Mouse (Mus musculus): ENCODE data around the gene Pakap.

Pakap gene

DNA sequence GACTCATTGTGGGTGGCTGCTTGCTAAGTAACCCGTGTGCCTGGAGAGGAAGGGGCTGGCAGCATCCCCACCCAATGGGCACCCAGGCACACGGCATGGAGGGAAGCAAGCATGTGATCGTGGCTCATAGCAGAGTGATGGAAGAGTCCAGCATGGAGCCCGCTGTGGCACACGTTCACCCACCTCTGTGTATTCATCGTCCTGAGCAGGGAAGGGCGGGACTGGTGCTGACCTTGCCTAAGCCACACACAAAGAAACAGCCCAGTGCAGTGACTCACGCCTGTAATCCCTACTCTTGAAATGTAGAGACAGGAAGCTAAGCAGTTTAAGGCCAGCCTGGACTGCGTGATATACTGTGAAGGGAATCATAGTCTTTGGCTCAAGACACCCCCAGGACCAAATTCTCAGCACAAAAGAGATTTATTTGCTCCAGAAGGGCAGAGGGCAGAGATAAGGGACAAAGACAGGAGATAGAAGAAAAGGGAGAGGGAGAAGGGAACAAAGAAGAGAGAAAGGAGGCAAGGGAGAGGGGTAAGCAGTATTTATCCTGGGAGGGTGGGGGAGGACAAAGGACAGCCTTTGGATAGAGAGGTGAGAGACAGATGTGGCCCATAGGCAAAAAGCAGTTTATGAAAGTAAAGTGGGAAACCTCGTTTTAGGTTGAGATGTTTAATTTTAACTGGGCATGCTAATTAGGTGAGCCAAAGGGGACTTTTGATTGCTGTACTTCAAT, 230.5 kb downstream of the Pakap start:
- no peak for DNase-seq (ENCODE audit: low spot score in 2 of 2)

DNA sequence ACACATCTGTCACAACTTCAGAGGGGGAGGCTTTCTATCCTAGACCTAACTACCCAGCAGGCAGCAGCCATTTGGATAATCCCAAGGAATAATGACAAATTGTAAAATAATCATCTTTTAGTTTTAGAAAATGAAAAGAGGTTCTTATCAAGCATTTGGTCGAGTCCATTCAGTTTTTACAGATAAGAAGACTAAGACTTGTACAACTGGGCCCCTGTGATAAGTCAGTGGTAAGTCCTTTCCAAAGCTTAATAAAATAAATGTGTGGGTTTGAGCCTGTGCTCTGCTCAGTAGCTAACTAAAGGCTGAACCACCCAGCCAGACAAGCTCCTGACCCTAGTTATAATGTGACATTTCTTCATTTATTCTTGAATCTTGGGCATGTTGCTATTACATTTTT, 231.3 kb downstream of the Pakap start:
- DNase-seq (ENCODE audit: low spot score in 2 of 2): no peak

DNA sequence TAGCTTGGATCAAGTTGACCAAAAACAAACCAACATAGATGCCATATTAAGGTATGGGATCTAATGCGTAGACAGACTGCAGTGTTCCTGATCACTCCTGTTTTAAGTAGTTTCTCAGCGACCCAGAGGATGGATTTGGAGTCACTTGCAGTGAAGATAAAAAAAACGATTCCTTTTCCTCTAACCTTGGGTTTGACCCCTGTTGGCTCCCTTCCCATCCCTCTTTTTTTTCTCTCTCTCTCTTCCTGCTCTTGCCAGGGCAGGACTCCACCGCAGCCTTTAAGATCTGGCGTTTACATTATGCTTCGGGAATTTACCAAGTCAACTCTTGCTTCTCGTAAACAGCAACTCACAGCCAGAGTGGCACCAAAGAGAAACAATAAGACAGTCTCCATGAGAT, 233.3 kb downstream of the Pakap start:
- DNase-seq (ENCODE audit: low spot score in 2 of 2): no peak

DNA sequence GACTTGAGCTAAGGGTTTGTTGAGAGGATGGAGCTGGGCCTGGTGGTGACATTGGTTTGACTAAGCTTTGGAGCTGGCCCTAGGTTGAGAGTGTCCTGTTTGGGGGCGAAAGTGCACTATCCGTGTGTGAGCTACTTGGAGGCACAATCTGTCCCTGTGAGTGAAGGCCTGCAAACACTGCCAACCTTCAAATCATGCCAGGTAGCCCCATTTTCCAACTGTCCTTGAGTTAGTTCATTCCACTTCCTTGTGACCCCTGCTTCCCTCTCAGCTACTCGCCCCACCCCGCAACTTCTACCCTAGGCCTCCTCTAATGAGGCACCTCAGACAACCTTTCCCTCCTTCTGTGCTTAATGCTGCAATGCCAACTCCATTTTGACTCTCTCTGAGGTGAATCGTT, 234.0 kb downstream of the Pakap start:
- DNase-seq (ENCODE audit: low spot score in 2 of 2): no peak

DNA sequence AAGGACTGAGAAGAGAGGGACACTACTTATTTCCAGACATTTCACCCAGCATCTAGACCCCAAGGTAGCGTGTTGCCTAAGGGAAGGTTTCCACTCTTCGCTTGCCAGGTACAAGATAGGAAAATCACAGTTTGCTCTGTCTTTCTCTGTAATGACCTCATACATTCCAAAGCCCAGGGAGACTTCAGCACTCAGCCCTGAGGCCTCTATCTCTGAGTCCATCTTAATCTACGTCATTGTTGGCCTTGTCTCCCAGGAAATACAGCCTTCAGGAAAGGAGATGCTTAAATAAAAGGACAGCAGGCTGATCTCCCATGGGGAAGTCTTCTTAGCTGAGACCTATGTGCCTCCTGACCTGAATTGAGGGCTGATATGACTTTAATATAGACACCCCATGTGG, 234.4 kb downstream of the Pakap start:
- no peak for DNase-seq (ENCODE audit: low spot score in 2 of 2)

DNA sequence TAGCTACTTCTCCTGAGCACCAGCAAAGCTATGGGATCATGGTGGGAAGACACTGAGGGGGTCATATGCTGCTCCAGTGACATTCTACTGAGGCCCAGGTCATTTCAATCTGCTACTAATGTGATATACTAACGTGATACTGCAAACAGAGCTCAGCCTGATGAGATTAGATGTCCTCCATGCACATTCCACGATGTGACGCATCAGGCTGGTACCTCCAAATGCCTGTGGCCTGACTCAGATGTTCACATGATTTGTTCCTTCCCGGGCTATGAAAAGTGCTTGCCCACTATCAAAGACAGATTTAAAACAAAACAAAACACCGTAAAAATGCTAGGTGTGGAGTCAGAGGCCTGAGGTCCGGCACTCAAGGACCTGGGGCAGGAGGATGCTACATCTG, 236.9 kb downstream of the Pakap start:
- DNase-seq (ENCODE audit: low spot score in 2 of 2): no peak

DNA sequence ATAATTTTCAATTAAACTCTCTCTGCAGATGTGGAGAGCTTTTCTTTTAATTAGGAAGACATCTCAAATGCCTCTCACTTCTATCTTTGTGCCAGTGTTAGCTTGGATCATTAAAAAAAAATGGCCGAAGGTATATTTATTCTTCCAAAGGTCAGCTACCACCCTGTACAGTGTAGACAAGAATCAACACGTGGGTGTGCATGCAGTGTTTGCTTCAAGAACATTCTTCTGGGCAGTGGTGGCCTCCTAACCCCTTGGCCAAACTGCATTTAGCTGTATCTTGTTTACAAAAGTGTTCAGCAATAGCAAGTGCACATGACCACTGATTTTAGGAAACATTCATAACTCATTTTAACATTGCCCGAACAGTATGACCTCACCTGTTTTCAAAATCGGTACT, 241.5 kb downstream of the Pakap start:
- no peak for DNase-seq (ENCODE audit: low spot score in 2 of 2)

DNA sequence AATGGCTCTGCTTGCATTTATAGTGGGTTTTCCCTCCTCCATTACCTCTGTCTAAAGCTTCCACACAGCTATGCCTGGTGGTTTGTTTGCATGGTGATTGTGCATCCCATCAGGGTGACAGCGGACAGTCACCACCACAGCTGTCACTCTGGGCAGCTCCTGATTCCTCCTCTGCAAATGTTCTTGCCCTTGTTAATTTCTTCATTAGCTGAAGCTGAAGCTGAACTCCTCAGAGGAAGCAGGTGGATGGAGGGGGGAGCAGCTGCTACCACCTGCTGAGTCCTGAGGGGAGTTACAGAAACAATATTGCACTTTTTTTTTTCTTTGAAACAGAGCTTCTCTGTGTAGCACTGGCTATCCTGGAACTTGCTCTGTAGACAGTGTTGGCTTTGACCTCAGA, 244.1 kb downstream of the Pakap start:
- DNase-seq (ENCODE audit: low spot score in 2 of 2): no peak

DNA sequence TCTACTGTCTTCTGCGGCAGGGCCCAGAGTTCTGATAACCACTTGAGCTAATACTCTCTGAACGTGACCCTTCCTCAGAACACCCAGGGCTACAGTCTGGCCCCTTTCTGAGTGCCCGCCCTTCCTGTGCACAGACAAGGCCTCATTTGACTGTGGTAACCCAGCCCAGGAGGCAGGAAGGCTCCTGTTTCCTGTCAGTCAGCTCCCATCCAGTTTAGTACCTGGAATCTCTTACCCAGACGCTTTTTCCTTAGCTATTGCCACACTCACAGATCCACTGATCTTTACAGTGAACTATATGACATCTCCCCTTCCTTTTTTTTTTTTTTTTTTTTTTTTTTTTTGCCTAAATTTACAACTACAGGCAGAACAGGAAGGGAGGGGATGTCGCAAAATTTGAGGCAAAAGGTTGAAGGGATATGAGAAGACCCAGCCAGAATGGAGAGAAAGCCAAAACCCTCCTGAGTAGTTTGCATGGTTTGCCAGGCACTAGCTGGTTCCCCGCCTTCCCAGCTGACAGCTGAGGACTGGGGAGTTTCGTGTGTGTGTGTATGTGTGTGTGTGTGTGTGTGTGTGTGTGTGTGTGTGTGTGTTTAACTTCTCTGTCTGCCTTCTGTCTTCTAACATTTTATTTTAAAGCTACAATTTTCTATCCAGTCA, 245.1 kb downstream of the Pakap start:
- DNase-seq (ENCODE audit: low spot score in 2 of 2): no peak

DNA sequence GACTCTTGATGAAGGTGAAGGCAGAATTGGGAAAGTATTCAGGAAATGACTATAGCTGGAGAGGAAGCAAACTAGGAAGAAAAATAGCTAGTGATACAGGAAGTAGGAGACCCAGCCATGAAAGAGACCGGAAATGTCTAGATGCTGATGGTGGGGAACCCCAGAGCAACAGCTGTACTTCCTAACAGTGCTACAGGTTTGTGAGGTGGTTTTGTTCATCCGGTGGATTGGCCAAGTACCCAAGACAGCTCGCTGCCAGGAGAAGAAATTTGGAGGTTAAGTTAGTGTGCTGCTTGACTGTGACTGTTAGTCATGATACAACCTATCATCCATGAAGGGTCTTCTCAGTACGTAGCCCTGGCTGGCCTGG, 245.6 kb downstream of the Pakap start:
- no peak for DNase-seq (ENCODE audit: low spot score in 2 of 2)

DNA sequence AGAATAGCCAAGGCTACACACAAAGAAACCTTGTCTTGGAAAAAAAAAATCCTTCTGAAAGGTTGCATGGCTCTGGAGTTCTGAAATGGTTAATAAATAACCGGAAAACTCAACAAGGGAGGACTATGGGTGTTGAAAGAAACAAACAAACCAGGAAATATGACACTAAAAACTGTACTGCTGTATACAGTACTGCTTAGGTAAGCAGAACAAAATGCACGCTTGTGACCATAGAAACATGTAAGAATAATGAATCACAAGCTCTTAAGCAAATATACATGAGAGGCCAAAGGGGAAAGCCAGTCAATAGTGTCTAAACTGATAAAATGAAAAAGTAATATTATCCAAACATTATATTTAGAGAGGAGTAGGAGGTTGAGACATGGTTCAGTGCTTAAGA, 247.4 kb downstream of the Pakap start:
- DNase-seq (ENCODE audit: low spot score in 2 of 2): no peak

DNA sequence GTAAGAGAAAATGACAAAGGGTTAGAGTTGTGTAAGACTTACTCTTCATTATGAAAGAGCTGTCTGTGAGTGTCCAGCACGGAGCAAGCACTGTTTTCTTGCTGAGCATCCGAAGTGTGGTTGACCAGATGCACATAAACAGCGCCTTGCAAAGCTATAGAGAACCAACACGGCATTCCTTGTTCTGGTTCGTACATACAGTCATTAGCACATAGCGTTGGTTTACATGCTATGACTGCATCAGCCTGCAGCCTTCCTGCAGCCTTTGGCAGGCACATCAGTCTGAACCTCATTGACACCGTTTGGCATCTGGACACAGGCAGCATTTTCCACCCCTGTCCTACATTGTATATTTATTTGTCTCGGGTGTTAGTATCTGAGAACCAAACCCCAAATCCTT, 248.2 kb downstream of the Pakap start:
- no peak for DNase-seq (ENCODE audit: low spot score in 2 of 2)

DNA sequence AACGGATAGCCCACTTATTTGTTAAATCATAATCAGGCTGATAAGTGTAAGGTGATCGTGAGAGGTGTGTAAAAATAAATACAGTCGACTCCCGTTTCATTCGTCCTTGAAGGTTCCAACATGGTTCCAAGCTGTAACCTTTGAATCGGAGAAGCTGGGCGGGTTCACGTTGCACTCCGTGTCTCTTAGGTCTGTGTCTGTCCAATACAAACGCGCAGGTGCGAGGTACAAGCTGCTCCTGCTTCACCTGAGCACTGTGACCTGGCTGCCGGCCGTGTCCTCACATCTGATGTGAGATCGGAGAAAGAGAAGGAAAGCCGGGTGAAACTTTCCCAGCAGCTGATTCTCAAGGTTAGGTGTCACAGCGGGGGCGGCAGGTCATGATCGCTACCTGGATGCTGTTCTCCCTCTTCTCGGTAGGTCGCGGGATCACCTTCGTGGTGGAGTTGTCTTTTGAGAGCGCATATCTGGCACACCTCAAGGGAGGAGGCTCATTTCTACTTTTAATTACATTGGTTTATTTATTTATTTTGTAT, 252.9 kb downstream of the Pakap start:
- no peak for DNase-seq (ENCODE audit: low spot score in 2 of 2)

DNA sequence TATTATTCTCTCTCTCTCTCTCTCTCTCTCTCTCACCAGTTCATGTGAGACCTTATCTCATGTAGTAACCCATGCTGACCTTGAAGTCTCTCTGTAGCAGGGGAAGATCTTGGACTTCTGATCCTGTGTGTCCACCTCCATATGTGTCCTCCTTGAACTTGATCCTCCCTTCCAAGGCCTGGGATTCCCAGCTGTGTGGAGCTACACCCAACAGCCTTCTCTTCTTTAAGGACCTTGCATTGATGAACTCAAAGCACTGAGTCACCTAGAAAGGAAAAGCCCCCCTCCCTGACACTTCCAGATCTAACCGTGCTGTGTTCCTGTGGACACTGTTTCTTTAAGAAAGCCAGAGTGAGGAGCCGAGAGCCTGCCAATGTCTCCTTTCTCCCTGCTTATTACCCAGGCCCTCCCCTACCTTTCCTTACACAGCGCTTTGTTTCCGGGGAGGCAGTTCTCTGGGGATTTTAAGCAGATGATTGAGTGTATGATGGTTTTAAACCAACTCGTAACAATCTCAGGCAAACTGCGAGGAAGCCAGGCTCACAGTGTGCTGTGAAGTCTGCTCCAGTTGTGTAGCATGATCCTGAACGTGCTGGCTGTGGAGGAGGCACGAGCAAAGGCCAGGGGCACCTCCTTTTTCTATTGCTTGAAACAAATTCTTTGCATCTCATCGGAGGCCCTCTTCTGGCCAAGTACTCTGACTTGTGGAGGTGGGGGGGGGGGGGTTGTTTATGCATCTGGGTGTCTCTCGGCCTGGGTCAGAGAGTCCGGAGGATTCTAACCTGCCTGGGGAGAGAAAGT, 253.8 kb downstream of the Pakap start:
- DNase-seq (ENCODE audit: low spot score in 2 of 2): no peak

DNA sequence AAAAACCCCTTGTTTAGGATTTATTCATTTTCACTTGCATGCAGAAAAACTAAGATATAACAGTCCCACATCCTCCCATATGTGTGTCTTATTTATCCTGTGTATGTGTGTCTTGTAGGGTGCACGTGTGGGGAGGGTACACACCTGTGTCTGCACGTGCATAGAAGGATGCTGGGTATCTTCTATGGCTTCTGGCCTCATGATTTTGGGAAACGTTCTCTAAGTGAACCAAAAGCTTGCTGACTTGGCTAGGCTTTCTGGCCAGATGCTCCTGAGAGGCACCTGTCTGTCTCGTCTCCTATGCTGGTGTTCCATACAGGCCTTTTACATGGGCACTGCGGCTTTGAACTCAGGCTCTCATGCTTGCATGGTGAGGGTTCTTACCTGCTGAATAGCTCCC, 254.7 kb downstream of the Pakap start:
- no peak for DNase-seq (ENCODE audit: low spot score in 2 of 2)

DNA sequence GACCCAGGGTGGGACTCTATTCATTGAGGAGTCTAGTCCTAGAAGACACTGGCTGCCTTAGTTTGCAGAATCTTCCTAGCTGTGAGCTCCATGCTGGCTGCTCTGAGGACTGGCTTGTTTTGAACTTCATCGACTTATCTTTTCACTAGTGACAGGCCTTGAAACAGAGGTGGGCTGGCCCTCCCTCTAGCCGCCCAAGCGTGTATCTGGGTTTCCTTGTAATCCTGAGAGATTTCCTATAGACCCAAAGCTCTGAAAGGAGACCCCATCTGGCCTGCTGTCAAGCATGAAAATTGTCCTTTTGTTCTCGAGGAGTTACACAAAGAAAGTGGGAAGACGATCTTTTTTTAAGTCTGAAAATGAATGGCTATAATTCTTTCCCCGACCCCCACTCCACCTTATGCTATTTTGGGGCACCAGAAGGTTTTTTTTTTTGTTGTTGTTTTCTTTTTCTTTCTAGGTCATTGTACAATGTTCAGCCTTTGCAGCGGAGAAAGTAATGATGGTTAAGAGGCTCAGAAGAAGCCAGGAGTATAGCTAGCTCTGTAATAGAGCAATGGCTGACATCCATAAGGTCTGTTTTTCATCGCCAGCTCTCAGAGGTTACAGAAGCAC, 256.8 kb downstream of the Pakap start:
- DNase-seq (ENCODE audit: low spot score in 2 of 2): no peak

DNA sequence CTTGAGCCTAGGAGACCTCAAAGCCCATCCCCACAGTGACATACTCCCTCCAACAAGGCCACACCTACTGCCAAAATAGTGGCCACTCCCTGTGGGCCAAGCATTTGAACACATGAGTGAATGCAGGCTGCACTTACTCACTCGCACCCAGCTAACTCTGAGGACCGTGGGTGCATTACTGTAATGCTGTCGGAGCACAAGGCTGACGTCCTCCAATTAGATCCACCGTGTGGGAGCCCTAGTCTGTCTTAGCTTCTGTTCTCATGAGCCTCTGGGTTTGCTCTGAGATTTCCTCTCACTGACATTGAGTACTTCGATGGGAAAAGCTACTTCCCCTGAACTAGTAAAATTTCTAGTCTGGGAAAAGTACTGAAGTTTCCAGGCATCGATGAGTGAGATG, 258.3 kb downstream of the Pakap start:
- no peak for DNase-seq (ENCODE audit: low spot score in 2 of 2)

DNA sequence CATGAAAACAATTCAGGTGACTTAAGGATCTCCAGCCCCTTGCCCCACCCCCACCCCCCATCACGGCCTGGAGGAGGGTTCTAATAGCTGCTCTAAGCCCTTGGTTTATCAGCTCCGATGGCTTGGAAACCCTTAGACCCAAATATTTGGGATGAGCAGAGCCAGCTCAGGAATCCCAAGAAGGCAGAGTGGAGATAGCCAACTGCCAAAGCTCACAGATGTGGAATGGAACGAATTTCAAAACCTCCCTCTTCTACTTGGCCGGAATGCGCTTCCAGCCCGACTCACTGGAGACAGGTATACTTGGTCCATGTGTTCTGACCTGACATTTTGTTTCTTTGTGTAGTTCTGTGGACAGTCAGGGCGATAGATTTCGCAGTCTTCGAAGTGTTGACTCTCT, 261.2 kb downstream of the Pakap start:
- DNase-seq (ENCODE audit: low spot score in 2 of 2): no peak

DNA sequence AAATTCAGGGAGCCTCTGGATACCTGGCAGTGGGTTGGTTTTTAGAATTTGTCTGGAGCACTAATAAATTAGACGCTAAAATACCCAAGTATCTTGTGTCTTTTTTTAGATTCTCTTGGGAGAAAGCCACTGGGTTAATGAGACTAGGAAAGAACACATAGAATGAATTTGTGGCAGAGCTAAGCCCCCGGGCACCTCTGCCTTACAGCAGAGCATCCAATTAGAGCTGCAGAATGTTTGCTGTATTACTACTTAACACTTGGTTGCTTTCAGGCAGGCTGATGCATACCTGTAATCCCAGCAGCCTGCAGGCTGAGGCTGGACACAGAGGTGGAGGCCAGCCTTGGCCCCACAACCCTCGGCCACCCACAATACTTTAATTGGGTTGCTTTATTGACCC, 261.8 kb downstream of the Pakap start:
- DNase-seq (ENCODE audit: low spot score in 2 of 2): no peak

DNA sequence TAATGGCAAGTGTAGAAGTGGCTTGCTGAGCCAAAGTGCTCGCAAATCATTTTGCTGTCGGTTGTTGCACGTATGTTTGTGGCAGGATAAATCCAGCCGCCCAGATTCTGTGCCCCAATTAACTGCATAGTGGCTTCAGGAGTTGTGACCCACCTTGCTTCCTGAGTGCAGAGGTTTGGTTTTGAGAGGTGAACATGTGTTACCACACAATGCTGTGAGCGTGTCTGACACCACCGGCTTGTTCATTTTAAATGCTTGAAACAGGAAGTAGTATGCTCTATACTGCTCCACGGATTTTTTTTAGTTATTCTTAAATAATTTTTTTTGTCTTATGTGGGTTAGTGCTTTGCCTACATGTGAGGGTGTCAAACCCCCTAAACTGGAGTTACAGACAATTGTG, 264.3 kb downstream of the Pakap start:
- DNase-seq (ENCODE audit: low spot score in 2 of 2): no peak

DNA sequence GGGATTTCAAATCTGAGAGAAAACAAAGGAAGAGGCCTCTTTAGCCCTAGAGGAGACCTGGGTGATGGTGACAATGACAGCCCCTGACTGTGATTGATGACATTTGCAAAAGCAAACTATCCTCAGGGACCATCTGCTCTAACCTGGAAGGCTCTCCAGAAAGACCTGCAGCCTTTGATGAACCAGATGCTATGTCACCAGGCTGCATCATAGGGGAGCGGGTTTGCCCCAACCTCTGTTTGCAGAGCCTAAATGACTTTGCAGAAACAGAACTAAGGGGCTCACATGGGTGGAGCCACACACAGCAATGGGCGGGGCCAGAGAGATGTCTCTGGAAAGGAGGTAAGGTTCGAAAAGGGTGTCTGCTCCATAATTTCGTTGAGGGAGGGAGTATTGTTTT, 265.1 kb downstream of the Pakap start:
- no peak for DNase-seq (ENCODE audit: low spot score in 2 of 2)

DNA sequence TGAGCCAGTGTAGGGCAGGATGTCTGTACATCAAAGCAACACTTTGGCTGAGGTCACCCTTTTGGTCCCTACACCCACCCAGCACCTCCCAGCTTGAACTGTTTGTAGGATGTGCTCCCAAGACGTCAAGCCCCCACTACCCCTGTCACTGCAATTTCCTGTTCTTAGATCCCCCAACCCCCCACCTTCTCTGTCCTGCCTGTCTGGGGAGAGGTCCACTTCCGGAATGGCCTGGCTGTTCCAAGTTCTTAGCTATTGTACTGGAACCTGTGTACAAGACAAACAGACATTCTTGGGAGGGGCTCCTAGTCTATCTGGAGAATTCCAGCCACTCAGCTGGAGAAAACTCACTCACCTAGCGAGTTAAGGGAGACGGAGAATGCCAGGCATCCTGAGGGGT, 266.2 kb downstream of the Pakap start:
- DNase-seq (ENCODE audit: low spot score in 2 of 2): no peak

Measured in frontal cortex, postnatal 10 days (tissue).